Mouse (Mus musculus) liver, adult 2 months (tissue): ENCODE data around the gene Sel1l3. TPM values are rescaled to one million over a fixed set of nuclear protein-coding genes. Genes with fewer than 3 reads are reported as not detected.

ENCODE experiments used
- DNase-seq: peaks from one replicate; pipeline ENCODE4 v3.0.0-alpha.2; 2011; ENCODE audit warnings: low read depth, low spot score; ENCODE audit errors: extremely low read depth
- H3K27ac ChIP-seq: fragments of 200-500 bp; replicated peaks from 2 replicates; pipeline ENCODE4 v1.5.1; 2012; ENCODE audit warnings: low read depth, mild to moderate bottlenecking, control low read depth, inconsistent platforms, low read length; ENCODE audit not compliant: insufficient read depth
- H3K27me3 ChIP-seq: fragments of 200-500 bp; 2 replicates; pipeline ENCODE4 v1.6.1; 2012; ENCODE audit warnings: mild to moderate bottlenecking, moderate library complexity, low read length, inconsistent platforms; ENCODE audit not compliant: control insufficient read depth, insufficient read depth
- H3K36me3 ChIP-seq: fragments of 200-500 bp; 2 replicates; pipeline ENCODE4 v1.6.1; 2012; ENCODE audit warnings: low read length, inconsistent platforms; ENCODE audit not compliant: control insufficient read depth, insufficient read depth
- H3K4me1 ChIP-seq: fragments of 200-500 bp; 2 replicates; pipeline ENCODE4 v1.6.1; 2011; ENCODE audit warnings: low read length; ENCODE audit not compliant: control insufficient read depth, insufficient read depth
- H3K4me3 ChIP-seq: fragments of 200-500 bp; 2 replicates; pipeline ENCODE4 v1.5.1; 2011; ENCODE audit warnings: low read depth, mild to moderate bottlenecking, control low read depth, low read length, moderate library complexity; ENCODE audit not compliant: insufficient read depth
- H3K79me2 ChIP-seq: fragments of 200-500 bp; 2 replicates; pipeline ENCODE4 v1.6.1; 2012; ENCODE audit warnings: inconsistent platforms, mild to moderate bottlenecking, low read length, moderate library complexity; ENCODE audit not compliant: control insufficient read depth, insufficient read depth
- H3K9ac ChIP-seq: fragments of 200-500 bp; 2 replicates; pipeline ENCODE4 v1.6.1; 2012; ENCODE audit warnings: low read depth, mild to moderate bottlenecking, control low read depth, inconsistent platforms, low read length
- CTCF ChIP-seq: fragments of 200-500 bp; IDR thresholded peaks from 2 replicates; pipeline ENCODE4 v1.5.1; 2011; ENCODE audit warnings: low read depth, low read length, control low read depth
- POLR2A ChIP-seq: fragments of 200-500 bp; IDR thresholded peaks from 2 replicates; pipeline ENCODE4 v1.6.1; 2011; ENCODE audit warnings: low read length, control low read depth; ENCODE audit not compliant: insufficient read depth; ENCODE audit errors: extremely low read depth
- WGBS: fragments of 180-500 bp; shearing (Covaris S2); methylation state at CpG from one replicate; pipeline ENCODE4 v1.1.7; 2018; 5-methylcytosine and 5-hydroxymethylcytosine counted together
- polyA plus RNA-seq: library from polyadenylated mRNA; depleted of rRNA; stranded (reverse); fragments of >200 nt; gene quantifications from 2 replicates; pipeline ENCODE4 v1.2.3, GENCODE M21; 2012
- total RNA-seq: library from RNA; depleted of rRNA; stranded (reverse); fragments of >200 nt; gene quantifications from 2 replicates; pipeline ENCODE4 v1.2.3, GENCODE M21; 2014

The Sel1l3 gene
- total and polyA plus RNA-seq, 2 experiments: 4.9 to 8.2 TPM

DNA sequence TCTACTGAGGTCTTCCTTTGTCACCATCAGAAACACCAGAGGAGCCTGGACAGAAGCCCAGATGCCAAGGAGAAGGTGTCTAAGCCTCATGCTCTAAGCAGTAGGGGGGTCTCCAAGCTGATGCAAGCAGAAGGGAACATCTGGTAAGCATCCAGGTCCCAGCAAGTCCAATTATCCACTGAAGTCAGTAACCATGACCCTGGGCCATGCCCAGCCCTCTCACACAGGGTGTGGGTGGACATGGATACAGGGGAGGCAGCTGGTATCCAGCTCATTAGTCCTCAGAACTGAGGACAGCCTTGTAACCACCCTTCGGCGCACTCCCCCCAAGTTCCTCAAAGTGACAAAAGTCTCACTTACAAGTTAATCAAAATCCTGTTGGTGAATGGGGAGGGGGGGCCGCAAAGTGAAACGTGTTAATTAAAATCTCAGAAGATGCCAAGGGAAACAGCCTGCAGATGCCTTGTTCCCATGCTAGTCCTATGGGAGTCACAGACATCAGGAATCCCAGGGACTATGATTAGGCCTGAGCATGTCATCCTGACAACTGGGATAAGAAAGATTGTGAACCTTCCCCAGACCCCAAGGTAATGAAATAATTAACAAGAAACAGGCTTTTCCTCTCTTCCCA lies 35.8 kb upstream of the Sel1l3 start:
- Histone ChIP-seq H3K27ac (no peak overlapping the region), H3K36me3 (no peaks in the 10 kb centered on the region), H3K79me2 (no peaks in the 10 kb centered on the region), H3K27me3 (no peaks in the 10 kb centered on the region), H3K4me1 (peaks cover 6% of the 10 kb centered on the region; the same call in 1 of the 2 replicates), H3K4me3 (no peak overlapping the region), H3K9ac (no peak overlapping the region)
- TF ChIP-seq POLR2A (no peak), CTCF (no peak)
- DNase-seq: no peak
- WGBS: 90% methylated on average over 4 of the region's 4 CpGs

GRCm38 (mm10) chr5:53248499-53248898 lies 34.8 kb upstream of the Sel1l3 start:
- no peak overlapping the region for H3K9ac ChIP-seq
- no peaks in the 10 kb centered on the region for H3K36me3 ChIP-seq
- no peak overlapping the region for H3K27ac ChIP-seq
- 80% methylated on average over 11 of the region's 11 CpGs for WGBS
- no peaks in the 10 kb centered on the region for H3K27me3 ChIP-seq
- no peak for DNase-seq
- no peaks in the 10 kb centered on the region for H3K79me2 ChIP-seq
- TF ChIP-seq CTCF: no peak
- TF ChIP-seq POLR2A: no peak
- peaks cover under 1% of the 10 kb centered on the region; the same call in 1 of the 2 replicates for H3K4me1 ChIP-seq
- H3K4me3 ChIP-seq: no peak overlapping the region

DNA sequence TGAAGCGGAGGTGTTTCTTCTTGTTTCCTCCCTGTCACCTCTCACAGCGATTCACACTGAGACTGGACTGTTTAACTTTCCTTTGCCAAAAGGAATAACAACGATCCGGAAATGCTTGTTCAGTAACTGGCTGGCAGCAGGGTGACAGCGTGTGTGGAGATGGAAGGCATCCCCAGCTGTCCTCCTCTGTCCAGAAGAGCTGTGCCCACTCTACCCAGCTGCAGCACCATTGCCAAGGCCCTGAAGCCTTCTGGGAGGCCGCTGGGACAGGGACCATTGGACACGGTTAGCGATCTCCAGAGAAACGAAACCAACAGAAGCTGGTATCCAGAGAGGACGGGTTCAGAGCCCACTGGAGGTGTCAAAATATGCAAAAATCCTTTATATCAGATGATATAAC lies 30.2 kb upstream of the Sel1l3 start:
- no peak overlapping the region for H3K4me3 ChIP-seq
- no peaks in the 10 kb centered on the region for H3K27me3 ChIP-seq
- no peaks in the 10 kb centered on the region for H3K36me3 ChIP-seq
- H3K9ac ChIP-seq: no peak overlapping the region
- H3K79me2 ChIP-seq: no peaks in the 10 kb centered on the region
- H3K27ac ChIP-seq: no peak overlapping the region
- DNase-seq: no peak
- TF ChIP-seq POLR2A (no peak), CTCF (no peak)
- WGBS: 70% methylated on average over 10 of the region's 10 CpGs
- H3K4me1 ChIP-seq: no peaks in the 10 kb centered on the region; the same call in 1 of the 2 replicates

DNA sequence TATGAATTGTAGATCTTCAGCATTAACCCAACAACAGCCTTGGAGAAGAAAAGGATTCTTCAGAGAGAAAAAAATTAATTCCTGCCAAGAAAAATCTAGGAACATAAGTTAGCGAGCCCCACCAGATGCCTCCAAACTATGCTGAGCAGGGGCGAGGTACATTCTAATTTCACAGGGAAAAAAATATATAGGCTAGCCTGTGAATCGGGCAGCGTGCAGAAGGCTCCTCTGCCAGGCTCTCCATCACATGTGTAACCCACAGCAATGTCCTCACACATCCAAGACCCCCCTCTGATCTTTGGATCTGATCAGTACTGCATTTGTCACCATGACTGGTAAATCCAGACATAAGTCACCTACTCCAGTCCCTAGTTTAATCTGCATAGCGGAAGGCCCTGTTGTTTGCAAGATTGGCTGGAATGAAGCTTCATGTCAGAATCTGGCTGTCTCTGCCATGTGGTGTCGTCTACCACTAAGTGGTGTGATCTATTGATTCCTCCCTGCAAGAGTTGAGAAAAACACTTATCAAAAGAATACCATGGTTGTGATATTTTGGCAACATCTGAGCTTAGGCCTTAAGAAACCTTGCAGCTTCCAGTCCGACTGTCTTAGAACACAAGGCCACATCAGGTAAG lies 29.3 kb upstream of the Sel1l3 start:
- TF ChIP-seq POLR2A: no peak
- no peak for TF ChIP-seq CTCF
- no peak overlapping the region for H3K9ac ChIP-seq
- H3K4me3 ChIP-seq: no peak overlapping the region
- no peaks in the 10 kb centered on the region for H3K36me3 ChIP-seq
- 91% methylated on average over 7 of the region's 7 CpGs for WGBS
- no peak for DNase-seq
- H3K27me3 ChIP-seq: no peaks in the 10 kb centered on the region
- no peaks in the 10 kb centered on the region; the same call in 1 of the 2 replicates for H3K4me1 ChIP-seq
- no peaks in the 10 kb centered on the region for H3K79me2 ChIP-seq
- H3K27ac ChIP-seq: no peak overlapping the region

DNA sequence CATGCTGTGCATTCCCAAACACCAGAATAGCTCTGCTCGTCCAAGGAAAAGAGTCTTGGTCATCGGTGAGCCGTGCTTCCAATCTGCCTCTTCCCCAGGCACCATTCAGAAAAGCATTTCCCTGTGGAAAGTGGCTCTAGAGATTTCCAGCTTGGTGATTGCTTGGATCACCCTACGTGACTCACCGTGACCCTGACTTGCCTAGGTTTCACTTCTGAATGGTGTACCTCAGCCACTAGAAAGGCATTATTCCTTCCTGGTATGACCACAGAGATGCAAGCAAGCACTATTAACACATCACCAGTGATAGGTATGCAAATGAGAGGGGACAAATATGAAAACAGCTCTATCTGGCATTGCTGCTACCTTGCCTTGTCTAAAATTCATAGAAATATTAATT lies 28.2 kb upstream of the Sel1l3 start:
- no peak overlapping the region for H3K27ac ChIP-seq

DNA sequence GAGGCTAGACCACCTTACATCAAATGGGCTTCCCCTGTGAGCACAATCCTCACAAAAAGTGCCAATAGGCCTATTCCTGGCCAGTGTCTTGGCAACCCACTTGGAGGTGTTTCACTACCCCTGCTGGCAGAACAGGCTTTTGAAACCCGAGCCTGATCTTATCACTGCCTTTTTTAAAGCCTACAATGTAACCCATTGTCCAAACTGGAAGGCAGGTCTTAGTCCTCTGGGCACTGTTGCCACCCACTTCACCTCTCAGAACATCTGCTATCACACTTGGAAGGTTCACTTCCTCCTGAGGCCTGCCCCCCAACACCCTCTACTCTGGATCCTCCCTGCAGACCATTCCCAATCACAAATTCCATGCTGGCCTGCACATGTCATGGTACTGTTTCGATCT lies 27.4 kb upstream of the Sel1l3 start:
- H3K4me3 ChIP-seq: no peak overlapping the region
- no peak overlapping the region for H3K9ac ChIP-seq
- H3K27me3 ChIP-seq: no peaks in the 10 kb centered on the region
- no peak for TF ChIP-seq CTCF
- no peak for TF ChIP-seq POLR2A
- 63% methylated on average over 2 of the region's 2 CpGs for WGBS
- no peak overlapping the region for H3K27ac ChIP-seq
- DNase-seq: no peak
- peaks cover 6% of the 10 kb centered on the region; the same call in 1 of the 2 replicates for H3K4me1 ChIP-seq
- no peaks in the 10 kb centered on the region for H3K79me2 ChIP-seq
- no peaks in the 10 kb centered on the region for H3K36me3 ChIP-seq

More for the DNA sequence above, 28.2 kb upstream of the Sel1l3 start:
- Histone ChIP-seq H3K27me3 (no peaks in the 10 kb centered on the region), H3K36me3 (no peaks in the 10 kb centered on the region), H3K79me2 (no peaks in the 10 kb centered on the region), H3K4me3 (no peak overlapping the region), H3K4me1 (peaks cover 3% of the 10 kb centered on the region; the same call in 1 of the 2 replicates), H3K9ac (no peak overlapping the region)
- TF ChIP-seq CTCF (no peak), POLR2A (no peak)
- 93% methylated on average over 5 of the region's 5 CpGs for WGBS
- no peak for DNase-seq
